Mouse (Mus musculus): ENCODE measurements around the gene Unc13c.

GRCm38 (mm10) chr9:73934844-73935243, 33.9 kb downstream of the Unc13c start:
- TF ChIP-seq POLR2A (IDR thresholded peaks at IDR 0.05; ENCODE audit: low read depth, low read length) (no peak), CTCF (IDR thresholded peaks at IDR 0.05; ENCODE audit: extremely low read depth, insufficient read depth, insufficient read length, insufficient replicate concordance) (no peak)

All from spleen, adult 2 months (tissue).